ENCODE assay signal across 8 mouse cellular contexts in the genomic region with DNA sequence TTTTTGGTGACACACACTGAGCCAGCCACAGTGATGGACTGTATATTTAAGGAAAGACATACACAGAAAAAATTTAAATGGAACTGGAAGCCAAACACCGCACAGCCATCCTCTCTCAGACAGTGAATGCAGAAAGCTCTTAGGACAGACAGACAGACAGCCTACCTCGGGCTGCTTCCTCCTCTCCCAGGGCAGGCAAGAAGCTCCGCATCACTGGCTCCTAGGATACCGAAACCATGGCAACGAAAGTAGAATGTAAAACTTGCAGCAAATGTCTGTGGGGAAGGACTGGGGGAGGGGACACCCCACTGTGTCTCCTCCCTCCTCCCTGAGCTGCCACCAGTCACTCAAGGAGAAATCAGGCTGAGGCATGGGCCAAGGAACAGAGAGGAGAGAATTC. TPM values are rescaled to one million over a fixed set of nuclear protein-coding genes. Genes with fewer than 3 reads are reported as not detected.
DNase-seq lines count a peak whose midpoint lies in the region; ATAC-seq lines count a peak whose summit lies in the region.

No protein-coding gene starts in this region.

- 13% methylated on average over 5 of the region's 5 CpGs for WGBS in midbrain, embryonic 10.5 days

- H3K27me3 ChIP-seq in midbrain, embryonic 10.5 days (ENCODE audit: low read depth, poor library complexity, severe bottlenecking), result no peaks in the 10 kb centered on the region

- peak; percentile 50 for ATAC-seq in frontal cortex, adult (ENCODE audit: low TSS enrichment)
- ATAC-seq in inflammation-experienced regulatory T-cells, adult 6 months, result no peak

- H3K4me1 ChIP-seq in midbrain, embryonic 10.5 days, result peaks cover 83% of the 10 kb centered on the region

- no peaks in the 10 kb centered on the region for H3K9me3 ChIP-seq in midbrain, embryonic 10.5 days (replicated peaks)

- H3K36me3 ChIP-seq in midbrain, embryonic 10.5 days, result peaks cover 54% of the 10 kb centered on the region

- H3K27ac ChIP-seq in midbrain, embryonic 10.5 days (replicated peaks), result peak overlapping the region; percentile 92

- peak; percentile 48 for DNase-seq in cerebellum, adult 9-11 months
- no peak for DNase-seq in cerebellum, postnatal 25 days
- DNase-seq in R1 (ENCODE audit: low read depth, low spot score), result peak; percentile 98
- DNase-seq in layer of hippocampus, adult 9-10 months (ENCODE audit: low spot score), result peak; percentile 63
- DNase-seq in midbrain, embryonic 10.5 days (ENCODE audit: low spot score), result peak; percentile 88
- DNase-seq in testis, postnatal 10 days (ENCODE audit: low spot score), result peak; percentile 45

- peak overlapping the region; percentile 32 for H3K4me3 ChIP-seq in midbrain, embryonic 10.5 days

RNA-seq across cellular contexts. Expression of a gene that starts 18.2 kb away (rescaled TPM):
- polyA plus RNA-seq in midbrain, embryonic 10.5 days (2016; fragmentation: Nextera tagmentation; extraction: Ambion mirVana), result 27.3 and 27.6 TPM in 2 replicates
- polyA plus RNA-seq in inflammation-experienced regulatory T-cells, adult 6 months (2017; shearing (Covaris generic)), result 10 to 100 TPM; 15.7 to 18.1 (median 17.4) TPM

RNA-seq across cellular contexts. Expression of a gene that starts 54.1 kb away (rescaled TPM):
- 31.8 and 31.9 TPM in 2 replicates for polyA plus RNA-seq in midbrain, embryonic 10.5 days (2016; fragmentation: Nextera tagmentation; extraction: Ambion mirVana)
- polyA plus RNA-seq in inflammation-experienced regulatory T-cells, adult 6 months (2017; shearing (Covaris generic)), result 10 to 100 TPM; 11.5 to 25.9 (median 14.4) TPM

Comparison
In these comparisons a context has a peak if more than half of its experiments do, and no peak if none do; other contexts are left out.
1. DNase-seq: peak in cerebellum, adult 9-11 months (single experiment), R1 (single experiment), layer of hippocampus, adult 9-10 months (single experiment), midbrain, embryonic 10.5 days (single experiment) and testis, postnatal 10 days (single experiment); none in cerebellum, postnatal 25 days (0 of 2).